Mouse (Mus musculus) liver, embryonic 14.5 days (tissue): ENCODE data around the gene Fut8.
"Not testable (repeated sequence)": the region's sequence is repeated elsewhere in the genome, so short reads cannot be mapped to it uniquely, and the experiment has no call there.

Experiments
- CTCF ChIP-seq: IDR thresholded peaks from 2 replicates; pipeline ENCODE4 v1.5.1; 2016; ENCODE audit warnings: antibody characterized with exemption, low read depth, control low read depth
- EP300 ChIP-seq: IDR thresholded peaks from 2 replicates; pipeline ENCODE4 v1.6.1; 2016; ENCODE audit warnings: antibody characterized with exemption, low read depth

GRCm38 (mm10) chr12:77291864-77292263, 53.9 kb downstream of the Fut8 start:
- TF ChIP-seq CTCF, EP300: not testable (repeated sequence)
